Mouse (Mus musculus) urinary bladder, adult 2 months (tissue): ENCODE data around the gene Prr14l. TPM values are rescaled to one million over a fixed set of nuclear protein-coding genes. Genes with fewer than 3 reads are reported as not detected.

Experiments used
- polyA plus RNA-seq: library from polyadenylated mRNA; depleted of rRNA; stranded (reverse); fragments of >200 nt; gene quantifications from 2 replicates; pipeline ENCODE4 v1.2.3, GENCODE M21; 2012; rRNA removed

The Prr14l gene
- polyA plus RNA-seq, 1 experiment: 8.5 TPM

Other genes starting within 250 kb of the Prr14l start
- 7.8 and 10.2 TPM in 2 replicates for gene Yes1, start 243.1 kb downstream of the Prr14l start, polyA plus RNA-seq
- 52.2 and 65.8 TPM in 2 replicates for gene Pisd, start 68.6 kb downstream of the Prr14l start, polyA plus RNA-seq
- gene Gm20671, start 27.1 kb downstream of the Prr14l start, polyA plus RNA-seq: not detected in 2 replicates
- gene Depdc5, start 9.4 kb upstream of the Prr14l start, polyA plus RNA-seq: 14.0 and 15.4 TPM in 2 replicates
- 211 and 229 TPM in 2 replicates for gene Ywhah, start 164.6 kb upstream of the Prr14l start, polyA plus RNA-seq
- 2.3 and 3.0 TPM in 2 replicates for gene Slc5a1, start 250.0 kb upstream of the Prr14l start, polyA plus RNA-seq